Mouse (Mus musculus): ENCODE measurements around the gene Ptprn2.

GRCm38 (mm10) chr12:116861360-116862017, 376.0 kb downstream of the Ptprn2 start:
- TF ChIP-seq CTCF (IDR thresholded peaks at IDR 0.05; ENCODE audit: low read depth, low read length) (no peak), POLR2A (IDR thresholded peaks at IDR 0.05; ENCODE audit: borderline replicate concordance, low read depth, low read length) (no peak)

Data from bone marrow macrophage, adult 2 months (primary cell).